Mouse (Mus musculus): ENCODE measurements at regions not wholly inside any gene's neighbourhood (a gene's known extent, or its start where the extent isn't known, plus 50 kb on each side); places are given as distances from the start of the nearest gene placed in this dataset.

GRCm38 (mm10) chr8:50387189-50387588 lies 1543.4 kb upstream of the Tenm3 start:
- Histone ChIP-seq H3K36me3 (ENCODE audit: control insufficient read depth, insufficient read depth, low read length) (no peaks in the 10 kb centered on the region), H3K27ac (ENCODE audit: insufficient read depth, low read depth, low read length) (no peak overlapping the region), H3K4me3 (ENCODE audit: insufficient read depth, low read depth, low read length) (no peak overlapping the region), H3K27me3 (replicated peaks; ENCODE audit: control insufficient read depth, insufficient read depth, low read length) (no peaks in the 10 kb centered on the region), H3K4me1 (ENCODE audit: control insufficient read depth, insufficient read depth, low read length) (no peaks in the 10 kb centered on the region)
- TF ChIP-seq POLR2A (IDR thresholded peaks at IDR 0.05; ENCODE audit: low read depth, low read length) (no peak), CTCF (conservative IDR thresholded peaks at IDR 0.05; ENCODE audit: insufficient read depth, insufficient read length, low read depth, low read length) (no peak)
- no peak for DNase-seq
- WGBS: 48% methylated on average over 7 of the region's 7 CpGs

DNA sequence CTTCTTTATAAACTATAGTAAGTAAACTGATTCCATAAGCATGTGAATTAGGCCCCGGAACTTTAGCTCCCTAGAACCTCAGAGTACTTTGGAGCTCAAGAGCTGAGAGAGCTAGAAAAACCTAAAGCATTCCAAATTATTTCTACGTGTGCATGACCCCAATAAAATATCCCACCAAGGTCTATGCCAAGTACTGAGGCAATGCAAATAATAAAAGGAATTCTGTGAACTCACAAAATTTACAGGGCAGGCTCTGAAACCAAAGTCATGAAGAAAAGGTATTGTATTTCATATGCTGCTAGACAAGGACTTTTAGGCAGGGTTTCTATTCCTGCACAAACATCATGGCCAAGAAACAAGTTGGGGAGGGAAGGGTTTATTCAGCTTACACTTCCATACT lies 1539.9 kb upstream of the Tenm3 start:
- Histone ChIP-seq H3K4me1 (ENCODE audit: control insufficient read depth, insufficient read depth, low read length) (no peaks in the 10 kb centered on the region), H3K27ac (ENCODE audit: insufficient read depth, low read depth, low read length) (no peak overlapping the region), H3K36me3 (ENCODE audit: control insufficient read depth, insufficient read depth, low read length) (no peaks in the 10 kb centered on the region), H3K27me3 (replicated peaks; ENCODE audit: control insufficient read depth, insufficient read depth, low read length) (no peaks in the 10 kb centered on the region), H3K4me3 (ENCODE audit: insufficient read depth, low read depth, low read length) (no peak overlapping the region)
- no peak for DNase-seq
- no peak for TF ChIP-seq CTCF (conservative IDR thresholded peaks at IDR 0.05; ENCODE audit: insufficient read depth, insufficient read length, low read depth, low read length)
- TF ChIP-seq POLR2A (IDR thresholded peaks at IDR 0.05; ENCODE audit: low read depth, low read length): no peak
- 55% methylated on average over 2 of the region's 2 CpGs for WGBS

DNA sequence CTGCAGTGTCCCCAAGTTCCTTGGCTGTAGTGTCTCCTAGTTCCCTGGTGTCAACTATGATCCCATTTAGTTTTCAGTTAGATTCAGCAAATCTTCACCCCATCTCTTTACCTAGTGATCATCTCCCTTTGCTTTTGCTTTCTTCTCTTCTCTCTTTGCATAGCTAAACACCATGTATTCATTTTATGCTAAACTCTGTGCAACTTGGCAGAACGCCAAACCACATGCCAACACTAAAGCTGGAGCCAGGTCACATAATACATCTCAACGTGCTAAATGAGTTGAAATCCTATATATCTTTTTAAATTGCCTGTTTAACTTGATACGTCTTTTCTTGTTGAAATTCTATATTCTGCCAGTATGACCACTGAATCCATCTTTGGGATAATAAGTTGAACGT lies 1536.0 kb upstream of the Tenm3 start:
- H3K4me3 ChIP-seq (ENCODE audit: insufficient read depth, low read depth, low read length): no peak overlapping the region
- H3K4me1 ChIP-seq (ENCODE audit: control insufficient read depth, insufficient read depth, low read length): no peaks in the 10 kb centered on the region
- WGBS: 27% methylated on average over 4 of the region's 4 CpGs
- no peak for DNase-seq
- no peaks in the 10 kb centered on the region for H3K36me3 ChIP-seq (ENCODE audit: control insufficient read depth, insufficient read depth, low read length)
- H3K27ac ChIP-seq (ENCODE audit: insufficient read depth, low read depth, low read length): no peak overlapping the region
- H3K27me3 ChIP-seq (replicated peaks; ENCODE audit: control insufficient read depth, insufficient read depth, low read length): no peaks in the 10 kb centered on the region
- TF ChIP-seq CTCF (conservative IDR thresholded peaks at IDR 0.05; ENCODE audit: insufficient read depth, insufficient read length, low read depth, low read length) (no peak), POLR2A (IDR thresholded peaks at IDR 0.05; ENCODE audit: low read depth, low read length) (no peak)

DNA sequence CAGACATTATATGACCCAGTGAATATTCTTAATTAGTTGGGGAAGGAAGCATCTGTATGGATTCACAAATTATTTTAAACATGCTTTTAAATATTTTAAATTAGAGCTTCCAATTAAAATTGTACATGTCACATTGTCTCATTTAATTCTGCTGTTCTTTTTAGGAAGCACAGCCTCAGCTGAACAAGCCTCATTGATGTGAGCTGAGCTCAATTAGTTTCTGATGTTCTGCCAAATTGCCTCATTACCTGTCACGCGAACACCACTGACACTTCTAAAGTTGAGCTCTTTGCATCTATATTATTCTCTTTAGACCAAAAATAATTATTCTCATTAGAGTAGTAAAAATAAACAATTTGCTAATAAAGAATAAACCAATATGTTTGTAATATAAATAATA lies 1530.0 kb upstream of the Tenm3 start:
- no peaks in the 10 kb centered on the region for H3K4me1 ChIP-seq (ENCODE audit: control insufficient read depth, insufficient read depth, low read length)
- H3K4me3 ChIP-seq (ENCODE audit: insufficient read depth, low read depth, low read length): no peak overlapping the region
- no peak for TF ChIP-seq CTCF (conservative IDR thresholded peaks at IDR 0.05; ENCODE audit: insufficient read depth, insufficient read length, low read depth, low read length)
- TF ChIP-seq POLR2A (IDR thresholded peaks at IDR 0.05; ENCODE audit: low read depth, low read length): no peak
- no peaks in the 10 kb centered on the region for H3K27me3 ChIP-seq (replicated peaks; ENCODE audit: control insufficient read depth, insufficient read depth, low read length)
- DNase-seq: no peak
- H3K27ac ChIP-seq (ENCODE audit: insufficient read depth, low read depth, low read length): no peak overlapping the region
- no peaks in the 10 kb centered on the region for H3K36me3 ChIP-seq (ENCODE audit: control insufficient read depth, insufficient read depth, low read length)
- 89% methylated on average over 2 of the region's 2 CpGs for WGBS

GRCm38 (mm10) chr8:50326485-50326884 lies 1482.7 kb upstream of the Tenm3 start:
- no peaks in the 10 kb centered on the region for H3K4me1 ChIP-seq (ENCODE audit: control insufficient read depth, insufficient read depth, low read length)
- TF ChIP-seq POLR2A (IDR thresholded peaks at IDR 0.05; ENCODE audit: low read depth, low read length): no peak
- TF ChIP-seq CTCF (conservative IDR thresholded peaks at IDR 0.05; ENCODE audit: insufficient read depth, insufficient read length, low read depth, low read length): no peak
- no peaks in the 10 kb centered on the region for H3K27me3 ChIP-seq (replicated peaks; ENCODE audit: control insufficient read depth, insufficient read depth, low read length)
- no peaks in the 10 kb centered on the region for H3K36me3 ChIP-seq (ENCODE audit: control insufficient read depth, insufficient read depth, low read length)
- H3K27ac ChIP-seq (ENCODE audit: insufficient read depth, low read depth, low read length): no peak overlapping the region
- H3K4me3 ChIP-seq (ENCODE audit: insufficient read depth, low read depth, low read length): no peak overlapping the region
- 53% methylated on average over 3 of the region's 3 CpGs for WGBS
- no peak for DNase-seq

- no peaks in the 10 kb centered on the region for H3K36me3 ChIP-seq (ENCODE audit: control insufficient read depth, insufficient read depth, low read length)
- TF ChIP-seq POLR2A (IDR thresholded peaks at IDR 0.05; ENCODE audit: low read depth, low read length): no peak
- no peak for TF ChIP-seq CTCF (conservative IDR thresholded peaks at IDR 0.05; ENCODE audit: insufficient read depth, insufficient read length, low read depth, low read length)
- no peak overlapping the region for H3K27ac ChIP-seq (ENCODE audit: insufficient read depth, low read depth, low read length)
- no peak for DNase-seq
- H3K27me3 ChIP-seq (replicated peaks; ENCODE audit: control insufficient read depth, insufficient read depth, low read length): no peaks in the 10 kb centered on the region
- 21% methylated on average over 7 of the region's 7 CpGs for WGBS
- no peak overlapping the region for H3K4me3 ChIP-seq (ENCODE audit: insufficient read depth, low read depth, low read length)
- H3K4me1 ChIP-seq (ENCODE audit: control insufficient read depth, insufficient read depth, low read length): no peaks in the 10 kb centered on the region
Observed at GRCm38 (mm10) chr8:50321356-50321963, 1477.7 kb upstream of the Tenm3 start.

DNA sequence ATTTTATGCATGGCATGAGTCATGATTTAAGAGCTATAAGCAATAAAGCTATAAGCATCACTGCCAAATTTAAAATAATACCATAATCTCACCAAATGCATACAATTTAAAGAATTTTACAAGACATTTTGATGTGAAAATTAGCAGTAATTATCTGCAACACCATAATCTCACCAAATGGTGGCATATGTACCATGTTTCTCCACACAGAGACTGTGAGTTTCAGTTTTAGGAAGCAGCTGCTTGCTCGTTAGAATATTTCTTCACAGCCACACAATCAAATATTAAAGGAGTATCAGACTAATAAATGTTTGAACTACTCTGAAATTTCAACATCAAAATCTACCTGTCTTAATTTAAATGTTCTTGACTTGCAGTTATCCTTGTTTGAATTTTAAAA lies 1472.9 kb upstream of the Tenm3 start:
- WGBS: 19% methylated on average over 1 of the region's 1 CpGs
- no peak for DNase-seq

More for the DNA sequence above, 1472.9 kb upstream of the Tenm3 start:
- Histone ChIP-seq H3K36me3 (ENCODE audit: control insufficient read depth, insufficient read depth, low read length) (no peaks in the 10 kb centered on the region), H3K27me3 (replicated peaks; ENCODE audit: control insufficient read depth, insufficient read depth, low read length) (no peaks in the 10 kb centered on the region), H3K27ac (ENCODE audit: insufficient read depth, low read depth, low read length) (no peak overlapping the region), H3K4me1 (ENCODE audit: control insufficient read depth, insufficient read depth, low read length) (no peaks in the 10 kb centered on the region), H3K4me3 (ENCODE audit: insufficient read depth, low read depth, low read length) (no peak overlapping the region)
- TF ChIP-seq POLR2A (IDR thresholded peaks at IDR 0.05; ENCODE audit: low read depth, low read length) (no peak), CTCF (conservative IDR thresholded peaks at IDR 0.05; ENCODE audit: insufficient read depth, insufficient read length, low read depth, low read length) (no peak)

All from kidney, adult 2 months (tissue).